Mouse (Mus musculus): ENCODE results near the gene Dgki. TPM values are rescaled to one million over a fixed set of nuclear protein-coding genes. Genes with fewer than 3 reads are reported as not detected.

Gene Dgki
- total RNA-seq, 2 experiments from 2014 or later, result not detected

GRCm38 (mm10) chr6:37037115-37037908, 262.7 kb downstream of the Dgki start:
- peak; percentile 70 for ATAC-seq (replicated peaks; ENCODE audit: poor library complexity, severe bottlenecking)

GRCm38 (mm10) chr6:37035681-37036080, 264.3 kb downstream of the Dgki start:
- no peak for ATAC-seq (replicated peaks; ENCODE audit: poor library complexity, severe bottlenecking)

GRCm38 (mm10) chr6:37030986-37031385, 269.0 kb downstream of the Dgki start:
- no peak for ATAC-seq (replicated peaks; ENCODE audit: poor library complexity, severe bottlenecking)

GRCm38 (mm10) chr6:37030402-37030801, 269.6 kb downstream of the Dgki start:
- no peak for ATAC-seq (replicated peaks; ENCODE audit: poor library complexity, severe bottlenecking)

GRCm38 (mm10) chr6:37028841-37029240, 271.1 kb downstream of the Dgki start:
- no peak for ATAC-seq (replicated peaks; ENCODE audit: poor library complexity, severe bottlenecking)

GRCm38 (mm10) chr6:37028300-37028699, 271.7 kb downstream of the Dgki start:
- ATAC-seq (replicated peaks; ENCODE audit: poor library complexity, severe bottlenecking), result peak; percentile 27; the same call in 1 of the 2 replicates

GRCm38 (mm10) chr6:37026343-37027243, 273.4 kb downstream of the Dgki start:
- ATAC-seq (replicated peaks; ENCODE audit: poor library complexity, severe bottlenecking), result no peak

GRCm38 (mm10) chr6:37016046-37016445, 283.9 kb downstream of the Dgki start:
- no peak for ATAC-seq (replicated peaks; ENCODE audit: poor library complexity, severe bottlenecking)

GRCm38 (mm10) chr6:37011597-37011996, 288.4 kb downstream of the Dgki start:
- no peak for ATAC-seq (replicated peaks; ENCODE audit: poor library complexity, severe bottlenecking)

GRCm38 (mm10) chr6:37007573-37007972, 292.4 kb downstream of the Dgki start:
- ATAC-seq (replicated peaks; ENCODE audit: poor library complexity, severe bottlenecking), result no peak

GRCm38 (mm10) chr6:37004914-37005313, 295.1 kb downstream of the Dgki start:
- no peak for ATAC-seq (replicated peaks; ENCODE audit: poor library complexity, severe bottlenecking)

- no peak for ATAC-seq (replicated peaks; ENCODE audit: poor library complexity, severe bottlenecking)
These were observed 296.7 kb downstream of the Dgki start for GRCm38 (mm10) chr6:37003235-37003634.

GRCm38 (mm10) chr6:36998942-36999341, 301.0 kb downstream of the Dgki start:
- no peak for ATAC-seq (replicated peaks; ENCODE audit: poor library complexity, severe bottlenecking)

- peak; percentile 97 for ATAC-seq (replicated peaks; ENCODE audit: poor library complexity, severe bottlenecking)
These were observed 305.7 kb downstream of the Dgki start for GRCm38 (mm10) chr6:36994329-36994728.

GRCm38 (mm10) chr6:36990186-36990585, 309.8 kb downstream of the Dgki start:
- no peak for ATAC-seq (replicated peaks; ENCODE audit: poor library complexity, severe bottlenecking)

GRCm38 (mm10) chr6:36988800-36989199, 311.2 kb downstream of the Dgki start:
- no peak for ATAC-seq (replicated peaks; ENCODE audit: poor library complexity, severe bottlenecking)

GRCm38 (mm10) chr6:36981646-36982045, 318.3 kb downstream of the Dgki start:
- no peak for ATAC-seq (replicated peaks; ENCODE audit: poor library complexity, severe bottlenecking)

GRCm38 (mm10) chr6:36980475-36980874, 319.5 kb downstream of the Dgki start:
- ATAC-seq (replicated peaks; ENCODE audit: poor library complexity, severe bottlenecking), result no peak

GRCm38 (mm10) chr6:36978176-36978575, 321.8 kb downstream of the Dgki start:
- ATAC-seq (replicated peaks; ENCODE audit: poor library complexity, severe bottlenecking), result no peak

- ATAC-seq (replicated peaks; ENCODE audit: poor library complexity, severe bottlenecking), result no peak
These were observed 326.9 kb downstream of the Dgki start for GRCm38 (mm10) chr6:36973096-36973495.

GRCm38 (mm10) chr6:36972494-36972893, 327.5 kb downstream of the Dgki start:
- ATAC-seq (replicated peaks; ENCODE audit: poor library complexity, severe bottlenecking), result no peak

All from granulocyte monocyte progenitor cell, adult 5-6 weeks (primary cell).